Mouse (Mus musculus): ENCODE data around the gene Nudt2.
"Not testable (repeated sequence)": the region's sequence is repeated elsewhere in the genome, so short reads cannot be mapped to it uniquely, and the experiment has no call there.

Nudt2 gene

GRCm38 (mm10) chr4:41464345-41465286, at the start of gene Nudt2, which contains the start of gene Kif24:
Nudt2 (plus strand) TSS chr4:41465151.
Kif24 (minus strand) TSS chr4:41464887.
- peak; percentile 99 for DNase-seq

GRCm38 (mm10) chr4:41416966-41417365, 48.0 kb upstream of the Nudt2 start:
- no peak for DNase-seq

- DNase-seq, result no peak
Measured at GRCm38 (mm10) chr4:41438931-41439330, 26.0 kb upstream of the Nudt2 start.

DNA sequence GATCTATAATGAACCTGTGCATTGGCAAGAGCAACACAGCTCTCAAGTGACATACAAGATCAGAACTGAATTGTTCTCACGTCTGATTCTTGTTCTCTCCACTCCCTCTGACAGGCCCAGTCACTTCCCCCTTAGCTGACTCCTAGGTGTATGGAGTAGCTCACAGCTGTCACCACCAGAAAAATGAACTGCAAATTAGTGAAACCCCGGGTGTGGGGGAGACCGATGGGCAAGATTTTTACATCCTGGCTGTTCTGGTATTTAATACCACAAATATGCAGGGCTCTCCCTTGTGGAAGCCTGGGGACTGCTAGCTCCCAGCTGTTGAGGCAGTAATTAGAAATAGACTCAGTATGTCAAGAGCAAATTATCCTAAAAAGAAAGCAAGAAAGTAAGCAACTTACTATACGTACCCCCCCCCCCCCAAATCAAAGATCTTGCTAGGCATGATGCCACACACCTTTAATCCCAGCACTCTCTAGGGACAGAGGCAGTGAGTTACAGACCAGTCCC, 22.1 kb upstream of the Nudt2 start:
- no peak for DNase-seq

GRCm38 (mm10) chr4:41447595-41447994, 17.4 kb upstream of the Nudt2 start:
- no peak for DNase-seq

DNA sequence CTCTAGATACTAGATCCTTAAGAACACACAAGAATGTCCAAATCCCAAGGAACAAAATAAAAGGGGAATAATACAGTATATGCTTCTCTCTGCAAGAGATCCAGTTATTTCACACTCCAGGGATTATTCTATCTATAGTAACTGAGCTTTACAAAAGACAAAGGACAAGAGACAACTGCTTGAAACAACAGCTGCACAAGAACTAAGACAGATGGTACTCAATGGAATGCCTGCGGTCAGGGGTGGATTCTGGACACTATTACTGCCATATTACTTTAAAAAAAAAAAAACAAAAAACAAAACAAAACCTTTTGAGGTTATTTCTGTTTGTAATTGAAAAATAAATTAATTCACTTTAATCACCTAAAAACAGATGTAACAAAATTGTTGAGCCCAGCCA, 4.3 kb upstream of the Nudt2 start:
- no peak for DNase-seq

GRCm38 (mm10) chr4:41463051-41463738, 1.8 kb upstream of the Nudt2 start:
- not testable (repeated sequence) for DNase-seq

DNA sequence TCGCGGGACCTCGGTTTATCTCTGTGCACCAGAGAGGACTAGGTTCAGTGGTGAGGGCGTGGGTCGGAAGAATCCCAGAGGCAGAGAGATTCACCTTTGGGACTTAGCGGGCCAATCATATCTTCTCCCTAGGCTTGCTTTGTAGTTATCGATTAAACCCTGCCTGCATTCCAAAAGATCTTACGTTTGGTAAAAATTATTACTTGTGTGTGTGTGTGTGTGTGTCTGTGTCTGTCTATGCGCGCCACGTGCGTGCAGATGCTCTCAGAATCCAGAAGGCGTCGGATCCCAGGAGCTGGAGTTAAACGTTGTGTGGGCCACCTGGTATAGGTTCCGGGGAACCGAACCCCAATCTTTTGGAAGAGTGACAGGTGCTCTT, 325 bp downstream of the Nudt2 start:
- no peak for DNase-seq

- DNase-seq, result peak; percentile 81
Measured at GRCm38 (mm10) chr4:41468396-41469080, 3.6 kb downstream of the Nudt2 start.

GRCm38 (mm10) chr4:41469199-41469598, 4.2 kb downstream of the Nudt2 start:
- DNase-seq, result no peak

- no peak for DNase-seq
Measured at GRCm38 (mm10) chr4:41470051-41470683, 5.2 kb downstream of the Nudt2 start.

DNA sequence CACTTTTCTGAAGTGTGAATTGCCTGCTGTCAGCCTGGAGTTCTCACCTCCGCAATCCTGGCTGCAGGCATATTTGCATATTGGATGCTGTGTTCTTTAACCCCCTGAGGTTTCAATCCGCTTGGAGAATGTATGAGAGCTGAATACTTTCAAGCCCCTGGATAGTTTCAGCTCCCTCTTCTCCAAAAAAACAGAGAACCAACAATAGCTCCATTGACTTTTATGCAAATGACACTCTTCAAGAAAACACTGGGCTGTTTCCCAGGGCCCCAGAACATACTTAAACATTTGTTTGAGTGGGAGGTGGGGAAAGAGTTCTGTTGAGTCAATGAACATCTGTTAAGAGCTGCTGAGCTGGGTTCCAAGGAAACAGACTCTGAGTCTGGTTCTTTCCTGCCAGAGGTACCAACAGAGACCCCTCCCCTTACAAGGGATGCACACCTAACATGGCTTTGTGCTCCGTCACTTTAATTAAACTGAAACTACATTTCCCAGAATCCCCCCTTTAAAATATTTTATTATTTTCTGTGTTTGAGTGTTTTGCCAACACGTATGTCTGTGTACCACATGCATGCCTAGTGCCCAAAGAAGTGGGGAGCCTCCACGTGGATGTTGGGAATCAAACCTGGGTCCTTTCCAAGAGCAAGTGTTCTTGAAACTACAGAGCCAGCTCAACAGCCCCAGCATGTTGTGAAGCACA, 5.9 kb downstream of the Nudt2 start:
- no peak for DNase-seq

- no peak for DNase-seq
Measured at GRCm38 (mm10) chr4:41471384-41471689, 6.4 kb downstream of the Nudt2 start.

DNA sequence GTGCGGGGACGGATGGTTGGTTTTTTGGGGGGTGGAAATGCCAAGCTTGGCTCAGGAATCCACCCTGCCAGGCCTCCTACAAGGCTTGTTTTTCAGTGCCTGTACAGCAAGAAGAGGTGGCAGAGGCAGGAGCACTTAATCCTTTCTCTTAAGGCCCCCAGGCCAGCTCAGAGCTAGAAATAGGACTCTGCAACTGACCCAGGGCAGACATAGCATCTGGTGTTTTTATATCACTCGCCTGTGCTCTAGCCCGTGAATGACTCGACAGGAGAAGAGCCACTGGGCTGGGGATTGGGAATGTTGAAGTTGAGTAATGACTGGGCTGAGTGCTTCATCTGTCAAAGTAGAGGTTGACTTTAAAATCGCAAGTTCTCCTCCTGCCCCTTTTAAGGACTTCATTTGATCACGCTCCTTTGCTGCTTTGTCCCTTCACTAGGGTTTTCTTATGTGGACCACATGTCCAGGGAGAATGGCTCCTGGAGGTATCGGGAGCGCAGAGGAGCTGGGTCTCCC, 12.8 kb downstream of the Nudt2 start:
- DNase-seq, result no peak

DNA sequence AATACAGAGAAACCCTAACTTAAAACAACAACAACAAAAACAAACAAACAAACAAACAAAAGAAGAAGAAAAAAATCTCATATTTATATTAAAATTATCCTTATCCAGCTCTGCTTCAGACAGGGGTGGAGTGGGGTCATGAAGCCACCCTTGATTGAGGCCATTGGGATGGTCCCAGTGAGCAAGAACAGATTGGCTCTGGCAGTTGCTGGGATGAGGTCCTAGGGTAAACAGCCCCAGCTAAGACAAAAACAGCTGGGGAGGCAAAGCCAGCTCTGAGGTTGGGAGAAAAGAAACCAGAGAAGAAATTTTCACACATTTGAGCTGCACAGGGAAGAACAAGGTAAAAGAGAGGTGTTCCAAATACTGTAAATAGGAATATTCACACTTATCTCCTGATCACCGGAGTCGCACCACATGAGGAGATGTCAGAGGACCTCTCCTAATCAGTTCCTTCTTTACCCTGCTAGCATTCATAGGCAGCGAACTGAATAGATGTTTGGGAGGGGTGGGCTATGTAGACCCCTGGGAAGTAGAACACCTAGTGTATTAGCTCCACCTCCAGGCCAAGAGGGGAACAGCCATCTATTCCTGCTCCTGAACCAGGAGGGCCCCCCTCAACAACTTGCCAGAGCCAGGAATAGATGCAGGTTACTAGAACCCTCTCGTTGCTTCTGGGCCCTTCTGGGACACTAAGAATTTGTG, 14.0 kb downstream of the Nudt2 start:
- no peak for DNase-seq

DNA sequence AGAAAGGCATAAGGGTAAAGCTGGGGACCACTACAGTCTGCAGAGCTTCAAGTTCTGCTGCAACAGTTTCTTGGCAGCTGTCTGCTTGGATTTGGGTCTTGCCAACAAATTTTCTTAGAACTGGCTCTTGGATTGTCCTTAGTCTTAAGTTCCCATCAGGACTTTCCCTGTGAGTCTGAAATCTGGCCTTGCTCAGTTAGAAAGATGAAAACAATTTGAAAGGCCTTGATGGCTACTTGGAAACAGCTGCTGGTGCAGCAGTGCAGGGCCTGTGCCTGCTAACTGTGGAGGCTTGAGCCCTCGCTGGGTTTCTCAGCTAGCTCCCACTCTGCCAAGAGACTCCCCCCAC, 14.5 kb downstream of the Nudt2 start:
- DNase-seq, result peak; percentile 50

GRCm38 (mm10) chr4:41480254-41480653, 15.3 kb downstream of the Nudt2 start:
- DNase-seq, result no peak

DNA sequence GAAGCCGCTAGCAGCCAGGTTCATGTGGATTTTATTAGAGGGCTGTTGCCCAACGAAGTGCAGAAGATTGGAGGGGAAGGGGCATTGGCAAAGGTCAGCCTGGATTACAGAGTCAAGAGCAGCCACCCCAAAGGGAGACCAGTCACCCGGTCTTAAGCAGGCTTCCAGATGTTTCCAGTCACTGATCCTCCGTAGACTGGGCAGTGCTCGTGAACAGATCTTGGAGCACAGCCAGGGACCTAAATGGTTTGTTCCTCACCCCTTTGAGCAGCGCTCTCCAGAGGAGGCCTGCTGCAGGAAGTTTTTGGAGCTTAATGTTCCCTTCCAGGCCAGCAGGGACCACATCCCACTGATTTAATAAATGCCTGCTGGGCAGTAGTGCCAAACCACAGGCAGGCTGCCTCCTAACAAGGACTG, 16.7 kb downstream of the Nudt2 start:
- DNase-seq, result peak; percentile 85

DNA sequence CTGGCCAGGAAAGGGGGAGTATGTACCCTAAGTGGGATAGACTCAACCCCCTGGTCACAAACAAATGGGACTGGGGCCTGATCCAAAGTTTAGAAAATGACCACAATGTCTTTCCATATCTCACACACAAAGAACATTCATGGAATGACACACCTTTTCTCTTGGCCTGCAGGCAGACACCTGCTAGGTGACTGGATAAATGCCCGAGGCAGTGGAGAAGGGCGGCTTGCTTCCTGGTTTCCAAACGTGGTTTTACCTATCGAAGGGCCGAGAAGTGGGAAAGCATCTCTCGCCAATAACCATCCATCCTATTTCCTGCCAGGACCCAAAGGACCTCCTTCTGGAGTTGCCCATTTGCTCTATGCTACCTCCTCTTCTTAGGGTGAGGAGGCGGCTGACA, 28.0 kb downstream of the Nudt2 start:
- DNase-seq, result no peak

GRCm38 (mm10) chr4:41493464-41494116, 28.6 kb downstream of the Nudt2 start:
- DNase-seq, result no peak

GRCm38 (mm10) chr4:41494378-41494777, 29.4 kb downstream of the Nudt2 start:
- DNase-seq, result peak; percentile 71
